Mouse (Mus musculus): Measurements from ENCODE around the gene Olfr186. TPM values are rescaled to one million over a fixed set of nuclear protein-coding genes. Genes with fewer than 3 reads are reported as not detected.

The Olfr186 gene
- total RNA-seq (2023; ENCODE audit: inconsistent age), result not detected in 4 replicates

DNA sequence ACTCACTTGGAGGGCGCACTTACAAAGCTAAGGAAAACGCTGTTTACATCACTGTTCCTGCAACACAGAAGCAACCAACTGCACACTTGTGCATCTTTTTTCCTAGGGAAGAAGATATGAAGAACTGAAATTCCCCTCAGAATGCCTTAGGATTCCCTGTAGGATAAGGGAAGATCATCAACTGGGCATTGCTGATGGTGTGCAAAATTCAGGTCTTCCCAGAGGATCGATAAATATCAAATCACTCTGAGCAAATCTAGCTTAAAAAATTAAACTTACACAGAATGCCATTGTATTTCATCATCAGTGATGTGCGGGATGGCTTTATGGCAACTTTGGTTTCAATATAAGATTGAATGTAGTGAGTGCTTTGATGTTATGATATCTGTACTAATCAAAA, at the start of gene Olfr186:
Gene Olfr186 (minus strand): TSS at position 101 of the 400 bp plus-strand sequence.

GRCm38 (mm10) chr16:59077905-59078304, 47.8 kb upstream of the Olfr186 start, which contains the start of gene Olfr190:
Olfr190 (minus strand) TSS chr16:59078005.

DNA sequence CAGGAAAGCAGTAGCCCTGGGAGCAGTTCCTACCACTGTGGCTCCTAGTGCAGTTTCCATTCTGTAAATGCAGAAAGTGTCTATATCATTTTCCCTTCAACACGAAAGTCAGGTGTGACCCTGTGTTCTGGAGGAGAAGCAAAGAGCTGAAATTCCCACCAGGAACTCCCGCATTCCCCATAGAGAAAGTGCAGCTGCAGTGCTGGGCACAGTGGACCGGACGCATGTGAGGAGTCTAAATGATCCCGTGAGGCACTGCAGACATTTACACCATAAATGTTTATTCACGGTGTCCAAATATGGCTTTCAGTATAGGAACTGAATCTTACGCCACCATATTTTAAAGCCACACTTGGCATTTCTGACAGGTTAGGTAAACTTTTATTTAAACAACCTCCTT, 9.6 kb upstream of the Olfr186 start, which contains the start of gene Olfr187:
Gene Olfr187 (minus strand): TSS at position 58 of the 400 bp plus-strand sequence.

GRCm38 (mm10) chr16:58995057-58995456, 35.0 kb downstream of the Olfr186 start, which contains the start of gene Olfr183:
Olfr183 (plus strand) TSS chr16:58995357.

Other genes starting within 250 kb of the Olfr186 start
- not detected in 4 replicates for gene Olfr173, start 230.0 kb downstream of the Olfr186 start, total RNA-seq (2023; ENCODE audit: inconsistent age)
- gene Olfr175-ps1, start 203.5 kb downstream of the Olfr186 start, total RNA-seq (2023; ENCODE audit: inconsistent age), result not detected in 4 replicates
- not detected in 4 replicates for gene Olfr177, start 155.5 kb downstream of the Olfr186 start, total RNA-seq (2023; ENCODE audit: inconsistent age)
- not detected in 4 replicates for gene Olfr178, start 138.2 kb downstream of the Olfr186 start, total RNA-seq (2023; ENCODE audit: inconsistent age)
- not detected in 4 replicates for gene Olfr181, start 101.5 kb downstream of the Olfr186 start, total RNA-seq (2023; ENCODE audit: inconsistent age)
- not detected in 4 replicates for gene Olfr180, start 100.9 kb downstream of the Olfr186 start, total RNA-seq (2023; ENCODE audit: inconsistent age)
- gene Olfr183, start 34.9 kb downstream of the Olfr186 start, total RNA-seq (2023; ENCODE audit: inconsistent age), result not detected in 4 replicates
- not detected in 4 replicates for gene Olfr187, start 9.5 kb upstream of the Olfr186 start, total RNA-seq (2023; ENCODE audit: inconsistent age)
- not detected in 4 replicates for gene Olfr190, start 47.7 kb upstream of the Olfr186 start, total RNA-seq (2023; ENCODE audit: inconsistent age)
- not detected in 4 replicates for gene Olfr191, start 59.5 kb upstream of the Olfr186 start, total RNA-seq (2023; ENCODE audit: inconsistent age)
- not detected in 4 replicates for gene Olfr193, start 81.6 kb upstream of the Olfr186 start, total RNA-seq (2023; ENCODE audit: inconsistent age)
- not detected in 4 replicates for gene Olfr194, start 90.8 kb upstream of the Olfr186 start, total RNA-seq (2023; ENCODE audit: inconsistent age)
- not detected in 4 replicates for gene Olfr195, start 116.8 kb upstream of the Olfr186 start, total RNA-seq (2023; ENCODE audit: inconsistent age)
- gene Olfr196, start 140.2 kb upstream of the Olfr186 start, total RNA-seq (2023; ENCODE audit: inconsistent age), result not detected in 4 replicates
- gene Olfr198, start 173.2 kb upstream of the Olfr186 start, total RNA-seq (2023; ENCODE audit: inconsistent age), result not detected in 4 replicates
- gene Olfr199, start 189.5 kb upstream of the Olfr186 start, total RNA-seq (2023; ENCODE audit: inconsistent age), result not detected in 4 replicates
- not detected in 4 replicates for gene Olfr201, start 242.3 kb upstream of the Olfr186 start, total RNA-seq (2023; ENCODE audit: inconsistent age)